ENCODE assay signal across 8 mouse cellular contexts in the genomic region with DNA sequence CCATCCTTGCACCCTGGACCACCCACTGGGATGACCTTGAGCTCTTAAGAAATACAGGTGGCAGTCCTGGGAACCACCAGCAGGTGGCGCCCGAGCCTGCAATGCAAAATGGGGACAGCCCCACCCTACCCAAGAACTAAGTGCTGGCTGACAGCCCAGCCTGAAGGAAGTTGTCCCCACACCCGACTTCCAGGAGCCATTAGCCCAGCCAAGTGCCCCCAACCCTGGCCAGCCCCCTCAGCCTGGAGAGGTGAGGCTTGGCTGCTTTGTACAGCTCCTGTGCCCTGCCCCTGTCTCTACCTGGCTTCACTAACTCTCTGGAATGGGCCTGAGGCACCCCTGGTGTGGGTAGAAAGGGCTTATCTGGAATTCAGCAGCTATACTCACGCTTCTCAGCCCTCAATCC. TPM values are rescaled to one million over a fixed set of nuclear protein-coding genes. Genes with fewer than 3 reads are reported as not detected.
DNase-seq lines count a peak whose midpoint lies in the region; ATAC-seq lines count a peak whose summit lies in the region.

No protein-coding gene starts in this region.

- DNase-seq in Muller cell, postnatal 12 days (ENCODE audit: inconsistent ontology term): peak; percentile 89
- peak; percentile 84 for DNase-seq in cerebellum, adult 9-11 months
- DNase-seq in frontal cortex, postnatal 10 days (ENCODE audit: low spot score in 2 of 2): peak; percentile 81 to 85
- DNase-seq in layer of hippocampus, postnatal 14 days (ENCODE audit: low spot score in 2 of 2): peak; percentile 88
- peak; percentile 98 for DNase-seq in lung, postnatal 14 days
- DNase-seq in retina, postnatal 1 day: peak; percentile 92
- DNase-seq in thymus, postnatal 4 days: peak; percentile 95

- 7% methylated on average over 4 of the region's 4 CpGs for WGBS in hindbrain, embryonic 12.5 days

- H3K27me3 ChIP-seq in hindbrain, embryonic 12.5 days: peaks cover 2% of the 10 kb centered on the region; the same call in 1 of the 2 replicates

- no peaks in the 10 kb centered on the region for H3K9me3 ChIP-seq in hindbrain, embryonic 12.5 days (replicated peaks)

- peaks cover 15% of the 10 kb centered on the region; the same call in 1 of the 2 replicates for H3K36me3 ChIP-seq in hindbrain, embryonic 12.5 days

- no peak overlapping the region for H3K9ac ChIP-seq in hindbrain, embryonic 12.5 days

- no peak overlapping the region for H3K4me3 ChIP-seq in hindbrain, embryonic 12.5 days

- H3K27ac ChIP-seq in hindbrain, embryonic 12.5 days: no peak overlapping the region

- ATAC-seq in hindbrain, embryonic 12.5 days (ENCODE audit: low FRiP score): peak; percentile 28

- peaks cover 57% of the 10 kb centered on the region for H3K4me1 ChIP-seq in hindbrain, embryonic 12.5 days

- H3K4me2 ChIP-seq in hindbrain, embryonic 12.5 days (replicated peaks): no peak overlapping the region

RNA-seq across cellular contexts. Expression of a gene that starts 4.1 kb away (rescaled TPM):
- 0.70 and 0.93 TPM in 2 replicates for polyA plus RNA-seq in hindbrain, embryonic 12.5 days (2016; fragmentation: Nextera tagmentation; extraction: Ambion mirVana)
- total RNA-seq in layer of hippocampus, postnatal 14 days (2021): 1 to 10 TPM; 1.3 to 1.9 TPM

RNA-seq across cellular contexts. Expression of a gene that starts 9.9 kb away (rescaled TPM):
- polyA plus RNA-seq in hindbrain, embryonic 12.5 days (2016; fragmentation: Nextera tagmentation; extraction: Ambion mirVana): 188 and 193 TPM in 2 replicates
- 10 to 100 TPM; 77.9 to 78.5 TPM for total RNA-seq in layer of hippocampus, postnatal 14 days (2021)

RNA-seq across cellular contexts. Expression of a gene that starts 36.6 kb away (rescaled TPM):
- 34.6 and 38.3 TPM in 2 replicates for polyA plus RNA-seq in hindbrain, embryonic 12.5 days (2016; fragmentation: Nextera tagmentation; extraction: Ambion mirVana)
- total RNA-seq in layer of hippocampus, postnatal 14 days (2021): 10 to 100 TPM; 53.6 TPM

RNA-seq across cellular contexts. Expression of a gene that starts 52.6 kb away (rescaled TPM):
- 119 and 135 TPM in 2 replicates for polyA plus RNA-seq in hindbrain, embryonic 12.5 days (2016; fragmentation: Nextera tagmentation; extraction: Ambion mirVana)
- total RNA-seq in layer of hippocampus, postnatal 14 days (2021): 10 to 100 TPM; 17.9 to 19.2 TPM

RNA-seq across cellular contexts. Expression of a gene that starts 54.4 kb away (rescaled TPM):
- 57.1 and 62.8 TPM in 2 replicates for polyA plus RNA-seq in hindbrain, embryonic 12.5 days (2016; fragmentation: Nextera tagmentation; extraction: Ambion mirVana)
- 10 to 100 TPM; 31.8 to 33.7 TPM for total RNA-seq in layer of hippocampus, postnatal 14 days (2021)
